Mouse (Mus musculus) cerebellum, adult 2 months (tissue): ENCODE results near the gene Cpsf4.

Experiments
- CTCF ChIP-seq: fragments of 200-500 bp; IDR thresholded peaks from 2 replicates; pipeline ENCODE4 v1.5.1; 2011; ENCODE audit warnings: low read depth, mild to moderate bottlenecking, control low read depth, low read length, moderate library complexity, borderline replicate concordance; ENCODE audit not compliant: insufficient read depth
- POLR2A ChIP-seq: fragments of 200-500 bp; IDR thresholded peaks from 2 replicates; pipeline ENCODE4 v1.6.1; 2011; ENCODE audit warnings: low read length, control low read depth, borderline replicate concordance; ENCODE audit not compliant: insufficient read depth

- no peak for TF ChIP-seq CTCF
- TF ChIP-seq POLR2A, result no peak
Observed at GRCm38 (mm10) chr5:145230641-145231040, 63.6 kb downstream of the Cpsf4 start.
